Mouse (Mus musculus): Measurements from ENCODE around the gene Tepp.

Gene Tepp

DNA sequence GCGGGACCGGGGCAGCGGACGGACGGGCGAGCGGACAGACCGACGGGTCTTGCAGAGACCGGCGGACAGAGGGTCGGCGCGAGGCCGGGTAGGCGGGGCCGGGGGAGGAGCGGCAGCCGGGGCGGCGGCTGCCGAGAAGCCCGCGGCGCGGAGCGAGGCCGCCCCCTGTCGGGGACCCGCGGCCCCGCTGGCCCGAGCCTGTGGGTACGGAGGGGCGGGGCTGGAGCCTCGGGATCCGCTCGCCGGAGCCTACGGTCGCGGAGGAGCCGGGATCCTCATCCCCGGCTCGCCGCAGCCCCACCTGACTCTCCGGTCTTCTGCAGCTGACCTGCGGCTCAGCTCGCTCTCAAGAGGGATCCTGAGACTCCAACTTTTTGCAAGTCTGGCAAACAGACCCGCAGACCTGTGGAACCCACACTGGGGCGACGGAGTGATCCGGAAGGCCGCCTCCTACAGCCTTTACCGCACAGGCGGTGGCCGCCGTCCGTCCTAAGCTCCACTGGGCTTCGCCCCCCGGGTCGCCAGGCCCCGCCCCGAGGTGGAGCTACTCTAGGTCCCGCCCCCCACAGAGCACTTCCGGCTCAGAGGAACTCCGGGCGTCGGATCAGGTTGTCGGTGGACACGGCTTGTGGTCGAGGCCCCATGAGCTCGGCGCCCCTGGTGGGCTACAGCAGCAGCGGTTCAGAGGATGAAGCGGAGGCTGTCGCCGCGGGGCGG, 21.5 kb downstream of the Tepp start, which contains the start of the genes Zfp319 and Usb1:
TSS of gene Zfp319 (minus strand) at position 231 of the 717 bp plus-strand sequence.
TSS of gene Usb1 (plus strand) at position 565 of the 717 bp plus-strand sequence.
- peak; percentile 95 for DNase-seq

DNA sequence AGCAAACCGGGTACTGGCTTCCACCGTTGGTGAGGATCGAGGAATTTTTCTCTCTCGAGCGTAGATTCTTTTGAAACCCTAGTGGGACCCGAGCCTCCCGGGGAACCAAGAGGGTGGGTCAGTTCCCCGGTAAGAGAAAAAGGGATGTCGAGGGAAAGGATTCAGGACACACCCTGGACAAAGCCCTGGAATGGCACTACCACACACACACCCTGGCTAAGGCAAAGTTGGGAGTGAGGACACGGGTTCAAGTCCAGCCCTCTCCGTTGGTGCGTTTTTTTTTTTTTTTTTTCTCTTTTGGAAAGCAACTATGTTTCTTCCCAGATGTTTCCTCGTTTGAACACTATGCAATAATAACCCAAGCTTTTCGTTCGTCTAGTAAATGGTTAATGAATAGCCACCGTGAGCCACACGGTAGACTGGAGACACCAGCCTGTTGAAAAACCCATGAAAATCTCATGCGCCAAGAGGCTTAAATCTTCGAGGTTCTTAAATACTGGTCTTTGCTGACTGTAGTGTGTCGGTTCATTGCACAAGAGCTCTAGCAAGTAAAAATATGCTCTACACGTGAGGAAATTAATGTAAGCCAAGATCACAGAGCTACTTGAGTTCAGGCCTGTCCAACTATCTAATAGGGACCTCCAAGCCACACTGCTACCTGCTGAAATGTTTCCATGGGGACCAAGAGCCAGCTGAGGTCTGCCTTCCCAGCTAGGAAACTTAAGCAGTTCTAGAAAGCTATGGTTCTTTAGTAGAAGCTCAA, 22.3 kb downstream of the Tepp start:
- peak; percentile 52 for DNase-seq

DNA sequence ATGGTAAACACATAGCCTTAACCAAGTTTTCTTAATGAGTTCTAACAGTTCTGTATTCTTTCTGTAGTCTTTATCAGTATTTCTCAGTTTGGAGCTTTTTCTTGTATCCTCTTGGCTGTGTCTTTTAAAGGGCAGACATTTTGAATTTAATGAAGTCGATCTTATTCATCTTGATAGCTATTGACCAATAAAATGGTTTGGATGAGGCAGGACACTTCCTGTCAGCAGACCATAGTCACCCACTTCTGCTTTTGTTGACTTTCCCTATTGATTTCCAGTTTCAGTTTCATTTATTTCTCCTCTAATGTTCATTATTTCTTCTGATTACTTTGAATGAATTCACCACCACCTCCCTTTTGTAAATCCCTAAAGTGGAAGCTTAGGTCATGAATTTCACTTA, 25.3 kb downstream of the Tepp start:
- DNase-seq: no peak

DNA sequence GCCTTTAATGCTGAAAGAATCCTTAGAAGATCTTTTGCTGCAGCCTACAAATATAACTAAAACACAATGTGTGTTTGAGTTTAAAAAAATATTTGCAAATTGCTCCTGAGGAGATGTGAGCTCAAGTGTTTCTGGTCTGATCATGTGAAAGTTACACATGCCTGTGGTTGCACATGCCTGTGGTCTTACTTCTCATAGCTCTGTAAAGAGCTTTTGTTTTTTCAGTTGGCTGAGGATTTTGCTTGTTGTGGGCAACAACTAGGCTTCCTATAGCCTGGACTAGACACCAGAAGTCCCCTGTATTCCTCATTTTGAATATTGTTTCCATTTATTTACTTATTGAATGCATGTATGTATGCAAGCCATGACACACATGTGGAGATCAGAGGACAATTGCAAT, 26.0 kb downstream of the Tepp start:
- DNase-seq: no peak

DNA sequence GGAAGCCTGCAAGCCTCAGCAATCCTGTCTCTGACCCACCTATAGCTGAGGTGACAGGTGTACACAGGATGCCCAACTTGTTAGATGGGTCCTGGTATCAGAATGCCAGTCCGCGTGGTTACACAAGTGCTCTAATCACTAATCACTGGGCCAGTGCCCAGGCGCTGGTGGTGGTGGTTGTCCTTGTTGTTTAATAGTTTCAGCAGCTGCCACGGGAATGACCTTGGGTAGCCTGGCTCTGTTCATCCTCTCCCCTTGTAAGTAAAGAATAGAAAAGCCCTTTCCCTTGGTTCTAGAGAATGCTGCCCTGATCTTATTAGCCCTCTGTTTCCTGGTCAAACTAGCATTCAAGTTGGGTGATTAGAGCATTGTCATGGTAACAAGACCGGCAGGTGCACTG, 31.4 kb downstream of the Tepp start:
- DNase-seq: peak; percentile 43

DNA sequence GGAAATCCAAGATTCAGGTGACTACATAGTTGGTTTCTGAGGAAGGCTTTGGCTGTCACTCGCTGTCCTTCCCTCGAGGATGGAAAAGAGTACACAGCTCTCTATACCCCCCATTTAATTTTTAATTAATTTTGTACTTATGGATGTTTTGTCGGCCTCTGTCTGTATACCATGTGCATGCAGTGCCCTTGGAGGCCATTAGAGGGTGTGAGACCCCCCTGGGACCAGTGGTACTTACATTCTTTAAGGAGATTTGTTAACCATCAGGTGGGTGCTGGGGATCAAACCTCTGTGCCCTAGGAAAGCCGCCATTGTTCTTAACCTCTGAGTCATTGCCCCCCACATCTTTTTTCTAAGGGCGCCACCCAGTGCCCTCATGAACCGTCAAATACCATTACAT, 34.3 kb downstream of the Tepp start:
- DNase-seq: no peak

DNA sequence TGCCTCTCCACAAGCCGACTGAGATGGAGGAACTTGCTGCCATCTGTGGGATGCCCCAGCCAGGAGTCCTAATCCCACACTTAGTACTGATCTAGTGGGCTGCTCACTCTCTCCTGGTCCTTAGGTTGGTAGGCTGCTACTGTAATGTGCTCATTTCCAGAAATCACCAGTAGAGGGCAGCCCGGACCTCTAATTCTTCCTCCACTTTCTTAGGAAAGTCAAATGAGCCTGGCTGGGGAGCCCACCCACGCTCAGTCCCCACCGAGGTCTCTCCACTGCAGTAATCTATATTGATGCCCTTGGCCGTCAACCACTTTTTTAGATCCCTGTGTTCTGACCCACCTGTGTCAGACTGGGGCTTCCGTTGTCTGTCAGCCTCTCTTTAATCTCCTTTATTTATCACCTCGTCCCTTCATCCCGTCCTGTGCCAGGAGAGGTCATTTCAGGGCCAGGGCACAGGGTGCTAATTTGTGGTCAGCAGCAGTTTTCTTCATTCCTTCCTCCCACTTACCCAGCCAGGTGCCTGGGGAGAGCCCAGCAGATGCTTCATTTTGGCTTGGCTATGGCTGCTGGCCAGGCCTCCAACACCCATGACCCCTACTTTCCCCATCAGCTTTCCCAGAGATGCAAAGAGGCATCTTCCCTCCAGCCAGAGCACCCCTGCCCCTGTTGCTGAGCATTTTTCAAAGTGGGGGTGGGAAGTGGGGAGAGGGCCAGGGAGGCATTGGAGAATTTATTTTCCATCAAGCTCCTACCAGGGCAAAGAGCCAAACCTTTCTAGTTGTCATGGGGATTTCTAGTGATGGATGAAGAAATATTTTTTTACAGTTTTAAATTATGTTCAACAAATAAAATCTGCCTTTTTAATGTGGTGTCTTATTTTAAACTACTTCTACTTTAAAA, 36.5 kb downstream of the Tepp start:
- peak; percentile 74 for DNase-seq

DNA sequence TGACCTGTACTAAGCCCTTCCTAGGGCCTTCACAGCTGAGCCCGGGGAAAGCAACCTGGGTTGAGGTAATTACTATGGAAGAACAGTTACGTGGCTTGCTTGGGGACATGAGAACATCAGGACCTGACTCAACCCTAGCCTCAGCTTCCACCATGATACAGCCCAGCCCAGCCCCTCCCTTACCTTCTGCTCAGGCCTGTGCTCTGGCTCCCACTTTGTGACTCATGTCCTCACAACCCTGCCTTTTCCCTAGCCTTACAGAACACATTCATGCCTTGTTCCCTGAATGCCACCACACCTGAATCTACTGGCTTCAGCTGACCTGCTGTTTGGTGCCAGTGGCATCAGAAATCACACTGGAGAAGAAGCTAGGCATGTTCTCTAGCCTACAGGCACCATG, 38.0 kb downstream of the Tepp start:
- DNase-seq: no peak

DNA sequence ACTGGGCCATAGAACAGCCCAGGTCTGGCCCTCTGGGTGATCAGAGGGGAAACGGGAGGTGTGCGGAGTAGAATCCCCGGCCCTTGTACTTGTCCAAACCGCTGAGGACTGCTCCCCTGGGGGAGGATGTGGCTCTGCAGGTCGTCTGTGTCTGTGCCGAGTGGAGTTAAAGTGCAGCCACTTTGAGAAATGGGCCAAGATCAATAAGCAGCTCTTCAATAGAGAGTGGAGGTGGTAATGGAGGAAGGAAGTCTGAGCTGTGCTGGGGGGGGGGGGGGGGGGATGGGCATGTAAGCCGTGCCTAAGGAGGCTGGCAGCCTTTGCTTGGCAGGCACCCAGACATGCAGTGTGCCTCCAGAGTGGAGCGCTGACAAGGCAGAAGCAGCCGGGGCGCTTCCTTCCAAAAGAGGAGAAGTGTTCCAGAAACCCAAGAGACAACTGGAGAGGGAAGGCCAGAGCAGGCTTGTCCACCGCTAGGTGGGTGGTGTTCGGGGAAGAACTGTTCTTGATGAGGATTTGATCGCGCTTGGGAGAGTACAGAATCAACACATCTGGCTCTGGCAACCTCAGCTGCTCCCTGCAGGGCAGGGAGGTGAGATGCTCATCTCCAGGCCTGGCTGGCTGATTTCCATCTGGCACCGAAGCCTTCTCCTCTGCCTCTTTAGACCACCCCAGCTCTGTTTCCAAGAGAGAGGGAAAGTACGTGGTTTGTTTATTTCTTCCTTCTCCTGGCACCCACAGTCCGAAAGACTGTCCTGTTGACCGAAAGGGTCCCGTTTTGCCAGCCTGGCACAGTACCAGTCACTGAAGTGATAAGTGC, 38.7 kb downstream of the Tepp start:
- peak; percentile 65 for DNase-seq

DNA sequence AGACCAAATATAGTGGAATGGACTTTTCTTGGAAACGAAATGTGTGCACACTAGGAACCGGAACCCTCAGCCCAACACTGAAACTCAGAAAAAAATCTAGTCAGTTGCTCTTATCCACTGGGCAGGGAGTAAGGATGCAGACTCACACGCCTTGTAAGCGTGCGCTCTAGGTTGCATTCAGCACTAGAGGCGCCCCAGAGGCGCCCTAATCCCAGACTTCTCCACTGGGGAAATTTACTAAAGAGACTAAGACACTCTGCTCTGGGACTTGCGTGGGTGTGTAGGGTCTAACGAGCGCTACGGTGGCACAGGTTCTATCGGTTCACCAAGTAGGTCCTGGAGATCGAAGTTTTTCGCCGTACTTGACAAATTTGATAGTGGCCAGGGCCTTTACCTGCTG, 41.1 kb downstream of the Tepp start:
- no peak for DNase-seq

DNA sequence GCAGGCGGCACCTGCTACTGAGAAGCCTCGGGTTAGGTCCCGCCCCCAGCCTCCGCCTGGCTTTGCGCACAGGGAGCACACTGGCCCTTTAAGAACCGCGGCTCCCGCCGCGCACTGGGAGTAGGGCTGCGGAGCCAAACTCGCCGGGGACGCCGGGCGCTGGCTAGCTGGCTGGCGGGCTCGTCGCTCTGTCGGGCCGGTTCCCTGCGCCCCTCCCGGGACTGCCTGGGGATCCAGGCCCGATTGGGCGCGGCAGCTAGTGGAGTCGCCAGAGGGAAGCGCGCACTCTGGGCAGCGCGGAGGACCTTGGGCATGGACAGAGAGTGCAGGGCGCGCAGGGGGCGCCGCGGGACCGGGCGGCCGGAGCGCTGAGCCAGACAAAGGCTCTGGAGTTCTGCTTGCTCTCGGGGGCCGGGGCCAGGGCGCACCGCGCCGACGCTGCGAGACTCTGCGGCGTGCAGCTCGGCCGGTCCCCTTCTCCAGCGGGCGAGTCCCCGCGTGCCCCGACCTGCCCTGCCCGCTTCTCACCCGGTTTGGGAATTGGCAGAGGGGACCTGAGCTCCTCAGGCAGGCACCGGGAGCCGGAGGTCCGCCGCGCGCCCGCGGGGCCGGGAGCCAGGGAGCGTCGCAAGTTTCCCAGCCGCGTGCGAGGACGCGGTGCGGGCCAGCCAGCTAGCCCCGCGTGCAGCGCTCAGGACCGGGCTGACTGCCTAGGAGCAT, 41.9 kb downstream of the Tepp start, which contains the start of gene Mmp15:
TSS of gene Mmp15 (plus strand) at position 118 of the 720 bp plus-strand sequence.
- DNase-seq: peak; percentile 54

DNA sequence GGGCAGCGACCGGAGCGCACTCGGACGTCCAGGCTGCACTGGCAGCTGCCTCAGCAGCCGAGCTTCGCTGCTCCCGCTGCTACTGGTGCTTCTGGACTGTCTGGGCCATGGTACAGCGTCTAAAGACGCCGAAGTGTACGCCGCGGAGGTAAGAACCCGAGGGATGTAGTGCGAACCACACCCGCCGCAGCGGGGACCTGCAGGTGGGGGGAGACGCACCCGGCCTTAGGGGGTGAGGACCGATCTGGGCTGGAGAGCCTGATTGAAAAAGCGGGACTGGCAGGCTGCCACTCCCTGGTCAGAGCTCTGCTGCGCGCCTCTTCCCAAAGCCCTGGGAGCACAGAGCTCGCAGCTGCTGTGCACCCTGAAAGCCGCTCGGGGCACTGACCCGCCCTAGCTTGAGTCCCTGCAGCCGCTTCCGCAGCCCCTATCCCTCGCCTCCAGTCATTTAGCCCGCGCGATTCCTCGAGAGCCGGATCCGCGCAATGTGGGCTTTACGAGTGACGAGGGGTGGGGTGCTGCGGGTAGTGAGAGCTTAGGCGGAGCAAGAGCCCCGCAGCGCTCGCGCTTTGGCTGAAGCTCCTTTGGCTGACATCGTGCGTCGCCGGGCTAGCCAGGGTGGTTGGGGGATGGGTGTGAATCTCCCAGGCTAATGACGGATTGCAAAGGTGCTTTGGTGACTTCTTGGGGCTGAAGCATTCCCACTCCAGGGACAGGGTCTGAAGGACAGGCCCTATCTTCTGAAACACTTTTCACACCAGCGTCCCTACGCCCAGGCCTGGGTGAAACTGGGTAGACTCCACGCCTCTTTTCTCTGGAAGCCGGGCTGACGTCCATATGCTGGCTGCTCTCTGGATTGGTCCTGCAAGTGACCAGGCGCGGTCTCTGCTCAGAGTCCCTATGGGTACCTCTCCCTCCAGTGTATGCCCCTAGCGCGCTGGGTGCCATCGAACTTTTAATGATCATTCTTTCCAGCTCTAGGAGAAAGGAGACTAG, 42.8 kb downstream of the Tepp start:
- DNase-seq: peak; percentile 25

DNA sequence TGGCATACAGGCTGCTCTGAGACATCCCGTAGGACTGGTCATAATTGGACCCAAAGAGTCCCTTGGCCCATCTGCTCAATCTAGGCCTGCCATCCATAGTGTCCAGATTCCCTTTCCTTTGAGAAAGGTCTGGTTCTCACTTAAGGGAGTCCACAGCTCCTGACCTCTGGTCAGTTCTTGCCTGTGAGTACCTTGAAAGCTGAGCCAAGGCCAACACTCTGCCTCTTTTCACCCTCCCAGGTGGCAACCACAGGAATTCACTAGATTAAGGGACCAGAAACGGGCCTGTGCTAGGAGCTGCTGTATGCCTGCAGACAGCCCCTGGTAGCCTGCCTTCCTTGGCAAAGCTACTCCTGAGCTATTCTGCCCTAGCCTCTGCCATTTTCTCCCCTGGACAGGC, 44.2 kb downstream of the Tepp start:
- DNase-seq: no peak

DNA sequence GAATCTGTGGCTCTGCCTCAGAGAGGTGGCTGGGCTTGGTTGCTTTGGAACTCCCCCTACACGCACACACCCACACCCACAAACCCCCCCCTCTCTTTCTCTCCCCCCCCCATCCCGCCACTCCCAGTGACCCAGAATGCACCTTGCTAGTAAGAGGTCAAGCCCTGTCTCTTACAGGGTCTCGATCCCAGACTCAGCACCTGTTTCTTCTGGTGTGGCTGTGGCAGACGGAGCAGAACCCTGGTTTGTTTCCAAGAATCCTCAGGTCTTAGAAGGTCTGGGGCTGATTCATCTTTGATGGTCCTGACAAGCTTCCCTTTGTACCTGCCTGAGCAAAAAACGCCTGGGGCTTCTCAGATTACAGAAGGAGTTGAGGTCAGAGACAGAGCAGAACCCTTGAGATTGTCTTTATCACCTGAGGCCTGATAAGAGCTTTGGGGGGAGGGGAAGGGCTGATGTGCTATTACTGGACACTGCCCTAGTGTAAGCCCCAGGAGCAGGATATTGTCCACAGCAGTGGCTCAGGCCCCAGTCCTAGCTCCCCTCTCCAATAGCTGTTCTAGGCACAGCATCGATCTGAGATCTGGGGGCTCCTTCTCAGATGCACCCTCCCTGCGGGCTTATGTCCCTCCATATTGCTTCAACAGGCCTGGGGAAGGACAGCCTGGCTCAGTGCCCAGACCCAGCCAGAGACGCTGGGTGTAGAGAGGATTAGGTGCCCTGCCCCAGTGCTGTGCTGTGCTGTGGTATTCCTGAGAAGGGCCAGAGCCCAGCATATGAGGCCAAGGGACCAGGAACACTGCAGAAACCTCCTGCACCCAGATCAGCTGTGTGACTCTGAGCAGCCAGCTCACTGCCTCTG, 48.4 kb downstream of the Tepp start:
- DNase-seq: no peak

DNA sequence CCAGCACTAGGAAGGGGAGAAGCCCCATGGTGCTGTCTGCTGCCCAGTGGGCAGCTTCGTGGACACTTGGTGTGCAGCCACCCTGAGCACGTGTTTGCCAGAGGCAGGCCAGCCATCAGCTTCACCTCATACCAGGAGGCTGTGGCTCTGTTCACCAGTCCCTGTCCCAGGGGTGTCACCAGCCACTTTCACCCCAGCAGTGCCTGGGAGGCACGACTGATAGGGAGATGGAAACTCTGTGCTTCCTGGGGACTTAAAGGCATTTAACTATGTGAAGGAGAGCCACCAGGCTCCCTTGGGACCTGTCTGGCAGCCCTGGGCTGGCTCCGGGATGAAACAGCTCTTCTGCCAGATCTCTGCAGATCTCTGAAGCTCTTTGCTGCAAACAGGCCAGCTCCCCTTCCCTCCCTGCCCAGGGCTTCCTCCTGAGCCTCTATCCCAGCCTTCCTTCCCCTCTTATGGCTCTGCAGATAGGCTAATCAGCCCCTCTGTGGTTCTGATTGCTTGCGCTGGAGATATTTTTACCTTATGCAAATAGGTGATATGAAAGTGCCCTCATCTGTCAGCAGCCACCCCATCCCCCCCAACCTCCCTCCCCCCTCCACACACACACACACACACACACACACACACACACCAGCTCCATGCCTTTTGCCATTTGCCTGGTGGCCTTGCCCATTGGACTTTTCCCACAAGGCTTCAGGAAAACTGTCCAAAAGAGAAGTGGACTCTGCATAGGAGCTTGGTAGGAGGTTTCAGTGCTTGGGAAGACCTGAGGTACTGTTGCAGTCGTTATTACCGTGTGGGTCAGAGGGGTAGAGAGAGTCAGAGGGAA, 50.0 kb downstream of the Tepp start:
- no peak for DNase-seq

DNA sequence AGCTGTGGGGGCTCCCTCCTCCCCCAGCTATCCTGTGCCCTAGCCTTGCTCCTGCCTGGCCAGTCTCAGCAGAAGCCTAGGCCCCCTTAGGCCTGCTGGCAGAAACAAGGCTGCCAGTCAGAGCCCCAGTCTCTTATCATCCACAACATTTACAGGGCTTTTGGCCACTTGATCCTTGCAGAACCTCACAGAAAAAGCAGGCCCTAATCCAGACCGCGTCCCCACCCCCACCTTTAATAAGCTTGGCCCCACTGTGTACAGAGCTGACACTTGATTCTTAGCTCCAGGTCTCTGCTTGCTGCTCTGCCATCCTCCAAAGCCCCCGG, 50.6 kb downstream of the Tepp start:
- no peak for DNase-seq

DNA sequence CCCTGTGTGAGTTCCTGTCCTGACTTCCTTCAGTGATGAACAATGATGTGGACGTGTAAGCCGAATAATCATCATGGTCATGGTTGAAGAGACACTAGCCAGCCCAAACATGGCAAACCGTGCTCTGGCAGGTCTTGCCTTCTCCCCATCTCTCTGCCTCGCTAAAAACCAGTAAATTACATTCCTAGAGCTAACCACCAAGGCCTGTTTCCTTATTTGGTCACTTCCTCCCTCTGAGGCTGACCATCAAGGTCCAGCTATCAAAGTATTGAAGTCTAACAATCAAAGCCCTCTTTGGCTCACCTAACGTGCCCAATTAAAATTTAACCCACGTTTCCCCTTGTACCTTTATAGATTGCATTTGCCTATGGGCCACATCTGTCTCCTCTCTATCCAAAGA, 51.9 kb downstream of the Tepp start:
- no peak for DNase-seq

DNA sequence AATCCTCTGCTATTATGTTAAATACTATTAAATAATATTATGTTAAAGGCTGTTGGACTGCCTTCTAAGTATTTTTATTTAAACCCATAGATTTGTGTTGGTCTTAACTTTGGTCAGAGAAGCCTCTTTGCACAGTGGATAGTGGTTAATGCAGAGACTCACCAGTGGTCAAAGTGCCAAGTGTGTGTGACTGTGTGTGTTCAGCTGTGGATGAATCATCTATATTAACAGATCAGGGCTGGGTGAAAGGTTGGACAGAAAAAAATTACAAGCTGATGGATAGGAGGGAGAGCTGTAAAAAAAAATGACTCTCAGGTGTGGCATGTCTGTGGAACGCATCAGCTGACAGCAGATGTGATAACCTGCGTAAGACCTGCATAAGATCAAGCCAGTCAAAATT, 53.5 kb downstream of the Tepp start:
- DNase-seq: no peak
